Mouse (Mus musculus) embryo, embryonic 9.5 days (tissue): ENCODE data around the gene Igsf9.

Experiments
- DNase-seq: peaks from one replicate; pipeline ENCODE4 v3.0.0-alpha.2; 2017; ENCODE audit errors: extremely low spot score

The Igsf9 gene

GRCm38 (mm10) chr1:172515396-172515795, 33.8 kb downstream of the Igsf9 start:
- no peak for DNase-seq

- DNase-seq, result no peak
Observed at GRCm38 (mm10) chr1:172518013-172518412, 36.4 kb downstream of the Igsf9 start.

- no peak for DNase-seq
Observed at GRCm38 (mm10) chr1:172519644-172520043, 38.1 kb downstream of the Igsf9 start.

- DNase-seq, result peak; percentile 94
Observed at GRCm38 (mm10) chr1:172520576-172521440, 39.2 kb downstream of the Igsf9 start, which contains the start of gene Cfap45. Cfap45 (plus strand) TSS chr1:172520801.

- DNase-seq, result no peak
Observed at GRCm38 (mm10) chr1:172522524-172522923, 40.9 kb downstream of the Igsf9 start.

GRCm38 (mm10) chr1:172523699-172524101, 42.1 kb downstream of the Igsf9 start:
- DNase-seq, result no peak

- DNase-seq, result no peak
Observed at GRCm38 (mm10) chr1:172525027-172525764, 43.6 kb downstream of the Igsf9 start.

- DNase-seq, result no peak
Observed at GRCm38 (mm10) chr1:172525971-172526370, 44.4 kb downstream of the Igsf9 start.

GRCm38 (mm10) chr1:172526380-172527081, 44.9 kb downstream of the Igsf9 start:
- no peak for DNase-seq

GRCm38 (mm10) chr1:172527431-172527830, 45.8 kb downstream of the Igsf9 start:
- DNase-seq, result no peak

GRCm38 (mm10) chr1:172528701-172529100, 47.1 kb downstream of the Igsf9 start:
- DNase-seq, result peak; percentile 87

- peak; percentile 43 for DNase-seq
Observed at GRCm38 (mm10) chr1:172530544-172531220, 49.1 kb downstream of the Igsf9 start.

GRCm38 (mm10) chr1:172532551-172532950, 51.0 kb downstream of the Igsf9 start:
- peak; percentile 68 for DNase-seq

GRCm38 (mm10) chr1:172535116-172535515, 53.5 kb downstream of the Igsf9 start:
- DNase-seq, result no peak

GRCm38 (mm10) chr1:172539827-172540226, 58.2 kb downstream of the Igsf9 start:
- DNase-seq, result no peak

- DNase-seq, result no peak
Observed at GRCm38 (mm10) chr1:172540283-172540820, 58.8 kb downstream of the Igsf9 start.

- no peak for DNase-seq
Observed at GRCm38 (mm10) chr1:172546062-172546461, 64.5 kb downstream of the Igsf9 start.
